Mouse (Mus musculus) spleen, adult 18-20 months (tissue): ENCODE data around the gene Hist2h4.
"Not testable (repeated sequence)": the region's sequence is repeated elsewhere in the genome, so short reads cannot be mapped to it uniquely, and the experiment has no call there.

Experiments used
- DNase-seq, 2 experiments: peaks; one replicate each; pipeline ENCODE4 v3.0.0; 2022; ENCODE audit warnings: mixed read lengths in 2 of 2

Gene Hist2h4

GRCm38 (mm10) chr3:96262979-96263550, at the start of gene Hist2h4:
Gene Hist2h4 (minus strand): TSS chr3:96263311.
- DNase-seq: peak; percentile 87 to 91

GRCm38 (mm10) chr3:96312341-96313098, 49.4 kb upstream of the Hist2h4 start:
- DNase-seq: no peak

- DNase-seq: no peak
Observed at GRCm38 (mm10) chr3:96309441-96309840, 46.3 kb upstream of the Hist2h4 start.

GRCm38 (mm10) chr3:96306506-96306905, 43.4 kb upstream of the Hist2h4 start:
- no peak for DNase-seq

- no peak for DNase-seq
Observed at GRCm38 (mm10) chr3:96302076-96302475, 39.0 kb upstream of the Hist2h4 start.

- DNase-seq: no peak
Observed at GRCm38 (mm10) chr3:96300706-96301529, 37.8 kb upstream of the Hist2h4 start.

- no peak for DNase-seq
Observed at GRCm38 (mm10) chr3:96299562-96299961, 36.5 kb upstream of the Hist2h4 start.

- DNase-seq: no peak
Observed at GRCm38 (mm10) chr3:96298360-96298759, 35.2 kb upstream of the Hist2h4 start.

GRCm38 (mm10) chr3:96293787-96294186, 30.7 kb upstream of the Hist2h4 start, which contains the start of gene Fcgr1:
Gene Fcgr1 (minus strand): TSS chr3:96293969.
- DNase-seq: no peak

GRCm38 (mm10) chr3:96293368-96293767, 30.3 kb upstream of the Hist2h4 start:
- DNase-seq: no peak

- DNase-seq: no peak
Observed at GRCm38 (mm10) chr3:96292641-96293040, 29.5 kb upstream of the Hist2h4 start.

- not testable (repeated sequence) for DNase-seq
Observed at GRCm38 (mm10) chr3:96290727-96291126, 27.6 kb upstream of the Hist2h4 start.

GRCm38 (mm10) chr3:96289201-96289600, 26.1 kb upstream of the Hist2h4 start:
- DNase-seq: no peak

- not testable (repeated sequence) for DNase-seq
Observed at GRCm38 (mm10) chr3:96287334-96287733, 24.2 kb upstream of the Hist2h4 start.

- no peak for DNase-seq
Observed at GRCm38 (mm10) chr3:96284457-96284856, 21.3 kb upstream of the Hist2h4 start.

GRCm38 (mm10) chr3:96280660-96281059, 17.5 kb upstream of the Hist2h4 start:
- no peak for DNase-seq

- peak; percentile 83 to 88 for DNase-seq
Observed at GRCm38 (mm10) chr3:96277800-96278624, 14.9 kb upstream of the Hist2h4 start.

- peak; percentile 34 to 61 for DNase-seq
Observed at GRCm38 (mm10) chr3:96277428-96277799, 14.3 kb upstream of the Hist2h4 start.

GRCm38 (mm10) chr3:96273591-96274465, 10.7 kb upstream of the Hist2h4 start:
- no peak for DNase-seq

GRCm38 (mm10) chr3:96269511-96270474, 6.7 kb upstream of the Hist2h4 start, which contains the start of gene Hist2h2bb:
Gene Hist2h2bb (plus strand): TSS chr3:96269752.
- peak; percentile 78 to 81 for DNase-seq
